Mouse (Mus musculus): Measurements from ENCODE around the gene Dock8. TPM values are rescaled to one million over a fixed set of nuclear protein-coding genes. Genes with fewer than 3 reads are reported as not detected.

The Dock8 gene
- total RNA-seq, 2 experiments from 2014 or later = 89.8 to 168 TPM

GRCm38 (mm10) chr19:25057826-25058225 is 58.5 kb downstream of the Dock8 start:
- ATAC-seq (ENCODE audit: poor library complexity, severe bottlenecking) = no peak

- no peak for ATAC-seq (ENCODE audit: poor library complexity, severe bottlenecking)
These were observed 60.6 kb downstream of the Dock8 start for GRCm38 (mm10) chr19:25059847-25060364.

- ATAC-seq (ENCODE audit: poor library complexity, severe bottlenecking) = no peak
These were observed 61.0 kb downstream of the Dock8 start for GRCm38 (mm10) chr19:25060375-25060774.

GRCm38 (mm10) chr19:25062188-25062856 is 63.0 kb downstream of the Dock8 start:
- no peak for ATAC-seq (ENCODE audit: poor library complexity, severe bottlenecking)

- ATAC-seq (ENCODE audit: poor library complexity, severe bottlenecking) = no peak
These were observed 63.5 kb downstream of the Dock8 start for GRCm38 (mm10) chr19:25062857-25063240.

- ATAC-seq (ENCODE audit: poor library complexity, severe bottlenecking) = no peak
These were observed 66.9 kb downstream of the Dock8 start for GRCm38 (mm10) chr19:25066229-25066628.

- ATAC-seq (ENCODE audit: poor library complexity, severe bottlenecking) = no peak
These were observed 69.2 kb downstream of the Dock8 start for GRCm38 (mm10) chr19:25068518-25068917.

- ATAC-seq (ENCODE audit: poor library complexity, severe bottlenecking) = peak; percentile 87
These were observed 73.2 kb downstream of the Dock8 start for GRCm38 (mm10) chr19:25072521-25072920.

GRCm38 (mm10) chr19:25074741-25075140 is 75.4 kb downstream of the Dock8 start:
- peak; percentile 78 for ATAC-seq (ENCODE audit: poor library complexity, severe bottlenecking)

- ATAC-seq (ENCODE audit: poor library complexity, severe bottlenecking) = no peak
These were observed 78.3 kb downstream of the Dock8 start for GRCm38 (mm10) chr19:25077636-25078035.

GRCm38 (mm10) chr19:25078130-25078529 is 78.8 kb downstream of the Dock8 start:
- ATAC-seq (ENCODE audit: poor library complexity, severe bottlenecking) = no peak

- no peak for ATAC-seq (ENCODE audit: poor library complexity, severe bottlenecking)
These were observed 80.8 kb downstream of the Dock8 start for GRCm38 (mm10) chr19:25080166-25080565.

- no peak for ATAC-seq (ENCODE audit: poor library complexity, severe bottlenecking)
These were observed 83.5 kb downstream of the Dock8 start for GRCm38 (mm10) chr19:25082839-25083238.

GRCm38 (mm10) chr19:25087181-25087580 is 87.8 kb downstream of the Dock8 start:
- ATAC-seq (ENCODE audit: poor library complexity, severe bottlenecking) = no peak

- ATAC-seq (ENCODE audit: poor library complexity, severe bottlenecking) = no peak
These were observed 90.4 kb downstream of the Dock8 start for GRCm38 (mm10) chr19:25089746-25090145.

- ATAC-seq (ENCODE audit: poor library complexity, severe bottlenecking) = no peak
These were observed 95.8 kb downstream of the Dock8 start for GRCm38 (mm10) chr19:25095135-25095534.

GRCm38 (mm10) chr19:25096316-25096715 is 97.0 kb downstream of the Dock8 start:
- no peak for ATAC-seq (ENCODE audit: poor library complexity, severe bottlenecking)

- no peak for ATAC-seq (ENCODE audit: poor library complexity, severe bottlenecking)
These were observed 97.7 kb downstream of the Dock8 start for GRCm38 (mm10) chr19:25096986-25097385.

- no peak for ATAC-seq (ENCODE audit: poor library complexity, severe bottlenecking)
These were observed 98.2 kb downstream of the Dock8 start for GRCm38 (mm10) chr19:25097506-25097905.

- ATAC-seq (ENCODE audit: poor library complexity, severe bottlenecking) = no peak
These were observed 98.6 kb downstream of the Dock8 start for GRCm38 (mm10) chr19:25097951-25098350.

- ATAC-seq (ENCODE audit: poor library complexity, severe bottlenecking) = no peak
These were observed 99.6 kb downstream of the Dock8 start for GRCm38 (mm10) chr19:25098941-25099340.

GRCm38 (mm10) chr19:25105682-25106081 is 106.3 kb downstream of the Dock8 start:
- ATAC-seq (ENCODE audit: poor library complexity, severe bottlenecking) = no peak

GRCm38 (mm10) chr19:25106315-25106714 is 107.0 kb downstream of the Dock8 start:
- ATAC-seq (ENCODE audit: poor library complexity, severe bottlenecking) = no peak

Data from megakaryocyte, adult 5-6 weeks (primary cell).